Mouse (Mus musculus): ENCODE measurements at regions not wholly inside any gene's neighbourhood (a gene's known extent, or its start where the extent isn't known, plus 50 kb on each side); places are given as distances from the start of the nearest gene placed in this dataset.

- no peak overlapping the region for H3K9ac ChIP-seq
- no peak overlapping the region for H3K4me2 ChIP-seq (replicated peaks)
- 16% methylated on average over 19 of the region's 19 CpGs for WGBS
- peaks cover 22% of the 10 kb centered on the region for H3K4me1 ChIP-seq (replicated peaks)
- no peak overlapping the region for H3K27ac ChIP-seq
- no peak overlapping the region for H3K4me3 ChIP-seq (replicated peaks)
- no peaks in the 10 kb centered on the region for H3K9me3 ChIP-seq
- H3K36me3 ChIP-seq = no peaks in the 10 kb centered on the region
- H3K27me3 ChIP-seq (replicated peaks) = peaks cover 59% of the 10 kb centered on the region
- ATAC-seq = no peak
Observed at GRCm38 (mm10) chr5:37895441-37896336, 71.3 kb upstream of the Msx1 start.

GRCm38 (mm10) chr5:37893639-37894550, 69.5 kb upstream of the Msx1 start:
- ATAC-seq = peak; percentile 89
- Histone ChIP-seq H3K4me1 (replicated peaks) (peaks cover 22% of the 10 kb centered on the region), H3K4me2 (replicated peaks) (peak overlapping the region; percentile 55), H3K9me3 (no peaks in the 10 kb centered on the region), H3K27me3 (replicated peaks) (peaks cover 46% of the 10 kb centered on the region), H3K36me3 (no peaks in the 10 kb centered on the region), H3K4me3 (replicated peaks) (peak overlapping the region; percentile 17), H3K9ac (no peak overlapping the region), H3K27ac (no peak overlapping the region)
- WGBS = 3% methylated on average over 36 of the region's 36 CpGs

GRCm38 (mm10) chr5:37890641-37891040, 66.3 kb upstream of the Msx1 start:
- Histone ChIP-seq H3K9ac (no peak overlapping the region), H3K27me3 (replicated peaks) (peaks cover 34% of the 10 kb centered on the region), H3K4me2 (replicated peaks) (no peak overlapping the region), H3K36me3 (no peaks in the 10 kb centered on the region), H3K4me1 (replicated peaks) (peaks cover 19% of the 10 kb centered on the region), H3K9me3 (no peaks in the 10 kb centered on the region), H3K4me3 (replicated peaks) (no peak overlapping the region), H3K27ac (no peak overlapping the region)
- no peak for ATAC-seq
- WGBS = 36% methylated on average over 11 of the region's 11 CpGs

GRCm38 (mm10) chr5:37879668-37880380, 55.4 kb upstream of the Msx1 start:
- no peak overlapping the region for H3K9ac ChIP-seq
- no peaks in the 10 kb centered on the region for H3K27me3 ChIP-seq (replicated peaks)
- H3K27ac ChIP-seq = no peak overlapping the region
- ATAC-seq = no peak
- no peaks in the 10 kb centered on the region for H3K36me3 ChIP-seq
- no peaks in the 10 kb centered on the region for H3K9me3 ChIP-seq
- peaks cover 3% of the 10 kb centered on the region; the same call in 1 of the 2 replicates for H3K4me1 ChIP-seq (replicated peaks)
- H3K4me3 ChIP-seq (replicated peaks) = no peak overlapping the region
- WGBS = 56% methylated on average over 2 of the region's 2 CpGs
- H3K4me2 ChIP-seq (replicated peaks) = no peak overlapping the region

GRCm38 (mm10) chr5:37876240-37876639, 51.9 kb upstream of the Msx1 start:
- WGBS = 48% methylated on average over 4 of the region's 4 CpGs
- H3K4me3 ChIP-seq (replicated peaks) = no peak overlapping the region

GRCm38 (mm10) chr5:37875452-37875851, 51.1 kb upstream of the Msx1 start:
- Histone ChIP-seq H3K36me3 (no peaks in the 10 kb centered on the region), H3K27ac (no peak overlapping the region), H3K4me2 (replicated peaks) (no peak overlapping the region), H3K4me3 (replicated peaks) (no peak overlapping the region), H3K4me1 (replicated peaks) (peaks cover 7% of the 10 kb centered on the region; the same call in 1 of the 2 replicates), H3K9ac (no peak overlapping the region), H3K9me3 (no peaks in the 10 kb centered on the region), H3K27me3 (replicated peaks) (no peaks in the 10 kb centered on the region)
- WGBS = 85% methylated on average over 13 of the region's 13 CpGs
- ATAC-seq = no peak

More at GRCm38 (mm10) chr5:37876240-37876639, 51.9 kb upstream of the Msx1 start:
- no peaks in the 10 kb centered on the region for H3K27me3 ChIP-seq (replicated peaks)
- H3K4me2 ChIP-seq (replicated peaks) = no peak overlapping the region
- no peak for ATAC-seq
- H3K9me3 ChIP-seq = no peaks in the 10 kb centered on the region
- peaks cover 7% of the 10 kb centered on the region; the same call in 1 of the 2 replicates for H3K4me1 ChIP-seq (replicated peaks)
- H3K36me3 ChIP-seq = no peaks in the 10 kb centered on the region
- no peak overlapping the region for H3K27ac ChIP-seq
- no peak overlapping the region for H3K9ac ChIP-seq

- Histone ChIP-seq H3K4me1 (replicated peaks) (peaks cover 7% of the 10 kb centered on the region; the same call in 1 of the 2 replicates), H3K36me3 (no peaks in the 10 kb centered on the region), H3K27ac (no peak overlapping the region), H3K4me3 (replicated peaks) (no peak overlapping the region), H3K9ac (no peak overlapping the region), H3K4me2 (replicated peaks) (no peak overlapping the region), H3K9me3 (no peaks in the 10 kb centered on the region), H3K27me3 (replicated peaks) (no peaks in the 10 kb centered on the region)
- whole genome bisulfite sequencing = 52% methylated on average over 6 of the region's 6 CpGs
- peak; percentile 45; the same call in 1 of the 2 replicates for ATAC-seq
Observed at GRCm38 (mm10) chr5:37874784-37875281, 50.5 kb upstream of the Msx1 start.
